Mouse (Mus musculus): ENCODE measurements at regions not wholly inside any gene's neighbourhood (a gene's known extent, or its start where the extent isn't known, plus 50 kb on each side); places are given as distances from the start of the nearest gene placed in this dataset.

DNA sequence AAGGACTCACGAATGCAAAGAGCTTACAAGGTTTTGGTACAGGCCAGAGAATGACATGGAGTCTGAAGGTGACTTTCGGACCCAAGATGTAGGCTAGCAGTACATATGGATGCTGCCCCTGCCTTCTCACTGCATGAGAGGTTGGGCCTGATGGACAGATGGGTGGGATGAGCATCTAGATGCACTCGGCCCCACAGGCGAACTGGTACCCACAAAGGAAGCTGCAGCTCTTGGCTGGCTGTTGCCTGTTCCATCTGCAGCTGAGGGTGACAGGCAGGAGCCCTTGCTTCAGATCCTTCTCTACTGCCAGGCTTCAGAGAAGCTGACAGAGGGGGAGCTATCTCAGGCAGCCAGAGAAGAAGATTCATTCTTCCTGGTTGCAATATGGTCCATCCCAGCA is 216.8 kb upstream of the Tas2r119 start:
- Histone ChIP-seq H3K27ac (replicated peaks) (no peak overlapping the region), H3K9me3 (no peaks in the 10 kb centered on the region), H3K9ac (no peak overlapping the region), H3K27me3 (no peaks in the 10 kb centered on the region), H3K4me2 (no peak overlapping the region), H3K4me3 (no peak overlapping the region), H3K4me1 (replicated peaks) (no peaks in the 10 kb centered on the region), H3K36me3 (no peaks in the 10 kb centered on the region)
- no peak for ATAC-seq (ENCODE audit: low FRiP score, low read depth)
- WGBS, result 86% methylated on average over 4 of the region's 4 CpGs

DNA sequence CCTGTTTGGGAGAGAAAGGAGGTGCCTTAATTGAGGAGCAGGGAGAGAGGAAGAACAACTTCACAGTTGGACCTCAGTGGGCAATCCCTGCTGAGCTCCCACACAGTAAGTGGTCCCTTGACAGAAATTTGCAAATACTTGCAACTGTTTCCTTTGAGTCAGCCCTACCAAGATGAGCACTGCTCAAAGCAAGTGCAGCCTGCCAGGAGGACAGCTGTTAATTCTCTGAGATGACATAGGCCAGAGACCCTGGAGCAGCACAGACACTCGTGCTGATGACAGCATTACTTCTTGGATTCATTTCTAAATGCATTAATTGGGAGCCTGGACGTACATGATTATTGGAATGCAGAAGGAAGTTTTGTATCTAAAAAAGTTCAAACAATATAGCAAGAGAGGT is 215.1 kb upstream of the Tas2r119 start:
- H3K4me2 ChIP-seq, result no peak overlapping the region
- H3K27ac ChIP-seq (replicated peaks), result no peak overlapping the region
- WGBS, result 56% methylated on average over 2 of the region's 2 CpGs
- no peak overlapping the region for H3K4me3 ChIP-seq
- H3K9ac ChIP-seq, result no peak overlapping the region
- H3K9me3 ChIP-seq, result no peaks in the 10 kb centered on the region
- H3K27me3 ChIP-seq, result no peaks in the 10 kb centered on the region
- H3K4me1 ChIP-seq (replicated peaks), result no peaks in the 10 kb centered on the region
- ATAC-seq (ENCODE audit: low FRiP score, low read depth), result no peak
- H3K36me3 ChIP-seq, result no peaks in the 10 kb centered on the region

DNA sequence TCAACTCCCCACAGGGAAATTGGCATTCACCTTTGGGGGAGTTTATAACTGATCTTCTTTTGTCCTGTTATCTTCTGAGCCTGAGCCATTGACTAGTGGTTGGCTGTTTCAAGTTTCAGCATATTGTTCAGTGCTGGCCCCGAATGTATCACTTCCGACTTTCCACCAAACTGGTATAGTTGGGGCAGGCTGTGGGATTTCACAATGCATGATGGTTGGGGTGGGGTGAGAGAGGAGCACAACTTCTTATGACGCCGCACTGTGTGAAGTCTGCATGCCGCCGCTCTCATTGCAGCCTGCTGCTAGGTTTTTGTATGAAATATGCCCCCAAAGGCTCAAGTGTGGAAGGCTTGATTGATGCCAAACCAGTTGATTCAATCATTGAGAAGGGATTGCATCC is 212.2 kb upstream of the Tas2r119 start:
- Histone ChIP-seq H3K9ac (no peak overlapping the region), H3K27ac (replicated peaks) (no peak overlapping the region), H3K4me3 (no peak overlapping the region), H3K4me2 (no peak overlapping the region), H3K27me3 (no peaks in the 10 kb centered on the region), H3K36me3 (no peaks in the 10 kb centered on the region), H3K9me3 (no peaks in the 10 kb centered on the region), H3K4me1 (replicated peaks) (no peaks in the 10 kb centered on the region)
- ATAC-seq (ENCODE audit: low FRiP score, low read depth), result no peak
- 92% methylated on average over 6 of the region's 6 CpGs for WGBS

DNA sequence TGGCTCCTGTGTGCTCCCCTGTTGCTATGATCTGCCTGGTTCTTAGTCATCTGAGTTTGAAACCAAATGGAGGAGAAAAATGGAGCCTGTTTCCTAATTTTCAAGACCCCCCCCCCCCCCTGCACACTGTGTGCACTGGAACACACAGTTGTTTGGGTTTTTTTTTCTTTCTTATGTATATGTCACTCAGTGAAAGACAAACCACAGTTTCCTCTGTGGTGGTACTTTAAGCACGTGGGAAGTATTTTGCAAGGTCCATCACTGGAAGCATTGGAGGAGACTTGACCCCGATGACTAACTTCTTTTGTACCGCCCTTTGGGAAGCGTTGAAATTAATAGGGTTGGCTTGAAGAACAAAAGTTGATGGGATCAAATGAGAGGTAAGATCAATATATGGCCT is 211.5 kb upstream of the Tas2r119 start:
- no peak for ATAC-seq (ENCODE audit: low FRiP score, low read depth)
- Histone ChIP-seq H3K27me3 (no peaks in the 10 kb centered on the region), H3K9ac (no peak overlapping the region), H3K4me2 (no peak overlapping the region), H3K9me3 (no peaks in the 10 kb centered on the region), H3K4me1 (replicated peaks) (no peaks in the 10 kb centered on the region), H3K4me3 (no peak overlapping the region), H3K36me3 (no peaks in the 10 kb centered on the region), H3K27ac (replicated peaks) (no peak overlapping the region)
- WGBS, result 93% methylated on average over 4 of the region's 4 CpGs

DNA sequence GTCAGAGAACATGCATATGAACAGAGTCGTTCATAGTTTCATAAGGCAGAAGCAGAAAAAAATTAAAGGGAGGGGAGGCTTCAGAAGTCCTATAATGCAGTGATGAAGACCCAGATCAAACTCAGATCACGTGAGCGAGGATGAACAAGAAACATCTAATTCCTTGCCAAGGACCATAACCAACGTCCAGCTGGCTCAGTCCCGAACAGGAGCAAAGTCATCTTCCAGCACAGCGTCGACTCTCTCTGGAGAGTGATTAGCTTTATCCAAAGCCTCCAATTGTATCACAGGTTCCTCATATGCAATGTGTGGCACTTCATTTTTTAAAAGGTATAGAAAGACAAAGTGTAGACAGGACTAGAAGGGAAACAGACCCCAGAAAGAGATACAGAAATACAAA is 204.2 kb upstream of the Tas2r119 start:
- no peak for ATAC-seq (ENCODE audit: low FRiP score, low read depth)
- Histone ChIP-seq H3K4me1 (replicated peaks) (no peaks in the 10 kb centered on the region), H3K9me3 (no peaks in the 10 kb centered on the region), H3K9ac (no peak overlapping the region), H3K27me3 (no peaks in the 10 kb centered on the region), H3K4me2 (no peak overlapping the region), H3K36me3 (no peaks in the 10 kb centered on the region), H3K4me3 (no peak overlapping the region), H3K27ac (replicated peaks) (no peak overlapping the region)
- WGBS, result 84% methylated on average over 7 of the region's 7 CpGs

DNA sequence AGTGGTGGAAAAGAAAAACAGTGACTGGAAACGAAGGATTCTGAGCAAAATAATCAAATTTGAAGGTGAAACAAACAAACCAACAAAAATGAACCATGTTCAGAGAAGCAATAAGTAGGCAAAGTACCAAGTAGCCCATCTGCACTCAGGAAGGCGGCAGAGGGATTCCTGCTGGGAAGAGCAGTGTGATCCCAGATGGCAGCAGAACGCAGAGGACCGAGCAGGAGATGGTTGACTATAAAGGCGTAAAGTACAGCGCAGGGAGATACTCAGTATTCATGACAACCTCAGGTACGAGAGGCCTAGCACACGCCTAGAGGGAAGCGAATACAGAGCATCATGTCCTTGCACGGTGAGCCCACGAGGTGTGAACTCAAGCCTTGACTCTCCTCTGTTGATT is 203.2 kb upstream of the Tas2r119 start:
- H3K4me3 ChIP-seq, result no peak overlapping the region
- no peak overlapping the region for H3K9ac ChIP-seq
- H3K4me2 ChIP-seq, result no peak overlapping the region
- H3K27ac ChIP-seq (replicated peaks), result no peak overlapping the region
- no peaks in the 10 kb centered on the region for H3K27me3 ChIP-seq
- 85% methylated on average over 11 of the region's 11 CpGs for WGBS
- ATAC-seq (ENCODE audit: low FRiP score, low read depth), result no peak
- no peaks in the 10 kb centered on the region for H3K36me3 ChIP-seq
- no peaks in the 10 kb centered on the region for H3K9me3 ChIP-seq
- H3K4me1 ChIP-seq (replicated peaks), result no peaks in the 10 kb centered on the region

DNA sequence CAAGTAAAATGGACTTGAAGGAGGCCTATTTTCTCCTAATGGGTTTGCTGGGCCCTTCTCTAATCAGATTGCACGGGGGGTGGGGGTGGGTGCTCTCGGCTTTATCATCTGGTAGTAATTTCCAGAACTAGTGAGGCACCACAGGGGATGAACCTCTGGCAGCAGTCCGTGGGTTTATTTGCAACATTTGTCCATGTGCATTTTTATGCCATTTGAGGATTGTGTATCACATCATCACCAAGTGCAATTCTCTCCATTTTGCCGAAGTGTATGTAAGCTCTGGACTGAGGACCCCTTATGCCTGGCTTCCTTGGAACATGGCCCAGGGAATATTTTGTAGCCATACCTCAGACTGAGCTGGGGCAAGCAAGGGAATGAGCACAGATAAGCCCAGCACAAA is 200.6 kb upstream of the Tas2r119 start:
- WGBS, result 52% methylated on average over 4 of the region's 4 CpGs
- no peak overlapping the region for H3K9ac ChIP-seq
- ATAC-seq (ENCODE audit: low FRiP score, low read depth), result no peak

DNA sequence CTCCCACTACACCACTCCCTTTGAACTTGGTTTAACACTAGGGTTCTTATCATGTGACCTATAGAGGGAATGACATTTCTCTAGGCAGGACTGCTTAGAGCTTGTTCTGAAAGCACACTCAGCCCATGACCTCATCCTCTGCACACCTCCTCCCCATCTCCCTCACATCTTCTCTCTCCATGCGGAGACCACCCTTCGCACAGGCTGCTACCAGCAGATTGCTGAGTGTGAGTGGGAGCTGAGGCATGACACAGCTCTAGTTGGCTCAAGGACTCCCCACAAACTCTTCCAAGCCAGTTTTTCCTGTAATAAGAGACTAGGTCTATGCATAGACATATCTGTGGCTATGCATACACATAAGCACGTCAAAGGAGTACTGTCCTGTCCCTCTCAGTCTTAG is 199.5 kb upstream of the Tas2r119 start:
- no peak for ATAC-seq (ENCODE audit: low FRiP score, low read depth)
- Histone ChIP-seq H3K4me2 (no peak overlapping the region), H3K27ac (replicated peaks) (no peak overlapping the region), H3K9me3 (no peaks in the 10 kb centered on the region), H3K36me3 (no peaks in the 10 kb centered on the region), H3K9ac (no peak overlapping the region), H3K27me3 (no peaks in the 10 kb centered on the region), H3K4me3 (no peak overlapping the region), H3K4me1 (replicated peaks) (no peaks in the 10 kb centered on the region)
- WGBS, result 88% methylated on average over 3 of the region's 3 CpGs

More for the DNA sequence above, 200.6 kb upstream of the Tas2r119 start:
- no peaks in the 10 kb centered on the region for H3K4me1 ChIP-seq (replicated peaks)
- no peak overlapping the region for H3K27ac ChIP-seq (replicated peaks)
- no peak overlapping the region for H3K4me2 ChIP-seq
- no peaks in the 10 kb centered on the region for H3K9me3 ChIP-seq
- H3K4me3 ChIP-seq, result no peak overlapping the region
- no peaks in the 10 kb centered on the region for H3K27me3 ChIP-seq
- H3K36me3 ChIP-seq, result no peaks in the 10 kb centered on the region

DNA sequence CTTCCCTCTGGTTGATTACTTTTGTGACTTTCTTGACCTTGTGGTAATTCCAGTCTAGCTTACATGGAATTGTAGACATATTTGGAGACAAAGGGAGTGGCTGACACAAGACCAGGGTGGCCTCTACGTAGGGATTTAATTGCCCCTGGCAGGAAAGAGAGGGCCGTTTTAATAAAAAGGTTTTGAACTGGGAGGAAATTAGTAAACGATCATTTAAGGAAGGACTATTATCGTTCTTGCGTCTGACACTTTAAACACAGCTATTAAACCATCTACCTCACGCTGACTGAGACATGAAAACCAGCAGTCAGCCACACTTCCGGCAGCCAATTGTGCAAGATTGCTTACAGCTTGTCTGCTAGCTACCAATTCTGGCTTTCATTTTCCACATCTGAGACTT is 197.1 kb upstream of the Tas2r119 start:
- Histone ChIP-seq H3K27me3 (no peaks in the 10 kb centered on the region), H3K9ac (no peak overlapping the region), H3K4me1 (replicated peaks) (no peaks in the 10 kb centered on the region), H3K4me3 (no peak overlapping the region), H3K27ac (replicated peaks) (no peak overlapping the region), H3K4me2 (no peak overlapping the region), H3K9me3 (no peaks in the 10 kb centered on the region), H3K36me3 (no peaks in the 10 kb centered on the region)
- ATAC-seq (ENCODE audit: low FRiP score, low read depth), result no peak
- 67% methylated on average over 7 of the region's 7 CpGs for WGBS

DNA sequence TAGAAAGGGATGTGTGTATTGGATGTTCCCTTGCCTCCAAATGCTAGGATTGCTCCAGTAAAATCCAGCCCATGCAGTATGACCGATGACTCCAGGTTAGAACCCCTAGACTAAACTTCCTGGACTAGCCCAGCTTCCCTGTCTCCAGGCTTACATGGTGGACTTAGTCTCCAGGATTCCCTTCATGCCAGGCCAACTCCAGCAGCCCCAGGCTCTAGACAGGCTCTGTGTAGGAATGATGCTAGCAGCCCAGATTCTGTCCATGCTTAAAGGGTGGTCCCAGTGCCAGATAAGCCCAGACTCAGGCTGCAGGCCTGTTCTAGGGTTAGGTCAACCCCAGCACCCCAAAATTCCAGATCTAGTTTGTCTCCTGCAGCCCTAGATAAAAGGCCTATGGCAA is 196.3 kb upstream of the Tas2r119 start:
- WGBS, result 96% methylated on average over 1 of the region's 1 CpGs

DNA sequence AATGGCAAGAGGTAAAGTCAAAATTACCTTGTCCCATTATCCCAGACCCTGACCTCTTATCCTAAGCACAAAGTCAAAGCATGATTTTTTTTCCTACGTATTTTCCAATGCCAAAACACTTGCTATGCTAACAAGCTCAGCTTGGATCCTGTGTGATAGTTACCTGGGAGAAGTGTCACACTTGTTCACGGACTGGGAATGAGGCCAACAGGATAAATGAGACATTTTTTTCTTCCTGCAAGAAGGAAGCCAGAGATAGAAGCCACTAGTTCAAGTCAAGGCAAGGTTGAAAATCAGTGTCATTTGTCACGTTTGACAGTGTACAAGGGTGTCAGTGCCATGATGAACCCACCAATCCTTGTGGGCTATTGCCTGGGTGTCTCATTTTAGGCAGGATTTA is 189.8 kb upstream of the Tas2r119 start:
- WGBS, result 76% methylated on average over 3 of the region's 3 CpGs

More for the DNA sequence above, 196.3 kb upstream of the Tas2r119 start:
- Histone ChIP-seq H3K4me1 (replicated peaks) (no peaks in the 10 kb centered on the region), H3K27me3 (no peaks in the 10 kb centered on the region), H3K27ac (replicated peaks) (no peak overlapping the region), H3K36me3 (no peaks in the 10 kb centered on the region), H3K4me2 (no peak overlapping the region), H3K9ac (no peak overlapping the region), H3K9me3 (no peaks in the 10 kb centered on the region), H3K4me3 (no peak overlapping the region)
- ATAC-seq (ENCODE audit: low FRiP score, low read depth), result no peak

DNA sequence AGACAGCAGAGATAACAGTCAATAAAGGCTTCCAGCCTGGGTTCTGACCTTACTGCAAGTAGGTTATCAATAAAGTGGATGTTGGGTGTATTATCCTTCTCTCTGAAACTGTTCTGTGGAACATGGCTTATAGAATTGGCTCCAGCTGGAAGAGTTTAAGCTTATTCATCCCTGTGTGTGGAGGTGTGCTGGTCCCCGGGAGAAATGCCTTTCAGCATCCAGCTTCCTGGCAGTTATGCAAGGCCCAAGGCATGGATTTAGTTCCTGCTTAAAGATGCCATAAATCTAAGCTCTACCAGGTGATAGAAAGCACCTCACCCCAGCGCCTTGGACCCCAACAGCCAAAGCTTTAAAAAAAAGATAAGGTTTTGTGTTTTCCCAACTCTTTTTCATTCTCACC is 188.0 kb upstream of the Tas2r119 start:
- 81% methylated on average over 2 of the region's 2 CpGs for WGBS
- no peak overlapping the region for H3K4me2 ChIP-seq
- peaks cover 8% of the 10 kb centered on the region for H3K4me1 ChIP-seq (replicated peaks)
- H3K4me3 ChIP-seq, result no peak overlapping the region
- H3K9ac ChIP-seq, result no peak overlapping the region
- no peaks in the 10 kb centered on the region for H3K9me3 ChIP-seq
- H3K36me3 ChIP-seq, result no peaks in the 10 kb centered on the region
- ATAC-seq (ENCODE audit: low FRiP score, low read depth), result no peak
- H3K27me3 ChIP-seq, result no peaks in the 10 kb centered on the region
- H3K27ac ChIP-seq (replicated peaks), result no peak overlapping the region

More for the DNA sequence above, 189.8 kb upstream of the Tas2r119 start:
- no peak for ATAC-seq (ENCODE audit: low FRiP score, low read depth)
- Histone ChIP-seq H3K9me3 (no peaks in the 10 kb centered on the region), H3K27ac (replicated peaks) (no peak overlapping the region), H3K4me1 (replicated peaks) (peaks cover 8% of the 10 kb centered on the region), H3K36me3 (no peaks in the 10 kb centered on the region), H3K4me2 (no peak overlapping the region), H3K27me3 (no peaks in the 10 kb centered on the region), H3K9ac (no peak overlapping the region), H3K4me3 (no peak overlapping the region)

DNA sequence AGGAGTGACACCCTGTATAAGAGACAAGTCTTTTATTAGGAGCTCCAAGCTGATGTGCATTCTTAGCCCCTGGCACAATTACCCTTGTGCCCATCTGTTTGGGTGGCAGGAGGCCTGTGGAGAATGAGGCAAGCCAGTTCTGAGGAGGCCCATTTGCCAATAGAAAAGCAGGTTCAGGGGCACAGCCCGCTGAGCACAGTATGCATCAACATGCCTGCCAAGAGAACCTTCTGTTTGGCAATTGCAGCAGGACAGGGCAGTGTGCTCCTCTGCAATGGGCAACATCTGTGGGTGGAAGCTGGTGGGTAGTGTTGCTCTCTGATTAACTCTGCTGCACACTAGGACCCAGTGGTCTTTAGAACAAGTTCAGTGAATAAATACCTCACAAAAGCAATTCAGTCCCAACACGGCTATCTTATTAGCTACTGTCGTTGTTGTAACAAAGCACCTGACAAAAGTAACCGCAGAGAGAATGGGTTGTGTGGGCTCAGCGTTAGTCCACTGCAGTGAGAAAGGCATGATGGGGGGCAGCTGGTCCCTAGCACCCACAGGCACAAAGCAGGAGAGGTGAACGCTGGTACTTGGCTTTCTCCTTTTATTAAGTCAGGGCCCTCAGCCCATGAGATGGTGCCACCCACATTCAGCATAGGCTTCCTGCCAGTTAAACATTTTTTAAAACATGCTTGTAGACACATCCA is 187.3 kb upstream of the Tas2r119 start:
- H3K4me1 ChIP-seq (replicated peaks), result peaks cover 8% of the 10 kb centered on the region
- H3K4me3 ChIP-seq, result no peak overlapping the region
- H3K9ac ChIP-seq, result no peak overlapping the region
- peak; percentile 91 for ATAC-seq (ENCODE audit: low FRiP score, low read depth)
- no peak overlapping the region for H3K4me2 ChIP-seq
- WGBS, result 46% methylated on average over 6 of the region's 6 CpGs
- no peak overlapping the region for H3K27ac ChIP-seq (replicated peaks)
- no peaks in the 10 kb centered on the region for H3K9me3 ChIP-seq
- no peaks in the 10 kb centered on the region for H3K27me3 ChIP-seq
- H3K36me3 ChIP-seq, result no peaks in the 10 kb centered on the region

All from hindbrain, embryonic 15.5 days (tissue).